Mouse (Mus musculus) cortical plate, adult 2 months (tissue): ENCODE measurements around the gene Il1rl2.

Source experiments
- CTCF ChIP-seq: fragments of 200-500 bp; IDR thresholded peaks from 2 replicates; pipeline ENCODE4 v1.5.1; 2011; ENCODE audit warnings: mild to moderate bottlenecking, control low read depth, low read length; ENCODE audit not compliant: insufficient read depth; ENCODE audit errors: extremely low read depth
- POLR2A ChIP-seq: fragments of 200-500 bp; IDR thresholded peaks from 2 replicates; pipeline ENCODE4 v1.6.1; 2011; ENCODE audit warnings: mild to moderate bottlenecking, low read length, control low read depth; ENCODE audit not compliant: insufficient read depth; ENCODE audit errors: extremely low read depth

DNA sequence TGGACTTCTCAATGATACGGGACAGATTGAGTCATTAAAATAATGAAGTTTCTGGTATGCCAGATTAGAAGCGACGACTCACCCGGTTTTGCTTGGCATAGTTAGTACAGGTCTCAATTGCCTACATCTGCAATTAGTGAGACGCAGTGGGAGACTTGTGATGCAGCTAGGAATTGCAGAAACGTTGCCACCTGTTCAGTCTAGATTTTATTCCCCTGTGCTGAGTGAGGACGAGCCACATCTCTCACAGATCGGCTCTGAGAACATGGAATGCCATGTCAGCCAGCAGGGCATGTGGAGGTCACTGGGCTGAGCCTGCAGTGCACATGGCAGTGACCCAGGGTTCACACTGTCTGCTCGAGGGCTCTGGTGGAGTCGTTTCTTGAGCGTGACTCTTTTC, 38.4 kb downstream of the Il1rl2 start:
- no peak for TF ChIP-seq POLR2A
- TF ChIP-seq CTCF = no peak
